Mouse (Mus musculus): ENCODE results near the gene Cd109.

The Cd109 gene

GRCm38 (mm10) chr9:78615401-78616021 lies at the start of gene Cd109:
Gene Cd109, plus strand, starts transcription at chr9:78615546.
- no peak for DNase-seq (ENCODE audit: low read depth, low spot score)

GRCm38 (mm10) chr9:78569934-78570333 lies 45.4 kb upstream of the Cd109 start:
- DNase-seq (ENCODE audit: low read depth, low spot score), result no peak

- no peak for DNase-seq (ENCODE audit: low read depth, low spot score)
Observed at GRCm38 (mm10) chr9:78576466-78576865, 38.9 kb upstream of the Cd109 start.

GRCm38 (mm10) chr9:78578824-78579223 lies 36.5 kb upstream of the Cd109 start:
- DNase-seq (ENCODE audit: low read depth, low spot score), result no peak

GRCm38 (mm10) chr9:78579644-78580396 lies 35.5 kb upstream of the Cd109 start:
- no peak for DNase-seq (ENCODE audit: low read depth, low spot score)

GRCm38 (mm10) chr9:78587218-78587883 lies 28.0 kb upstream of the Cd109 start:
- no peak for DNase-seq (ENCODE audit: low read depth, low spot score)

- DNase-seq (ENCODE audit: low read depth, low spot score), result peak; percentile 96
Observed at GRCm38 (mm10) chr9:78587914-78588313, 27.4 kb upstream of the Cd109 start, which contains the start of gene Slc17a5. Gene Slc17a5, minus strand, starts transcription at chr9:78588041.

- DNase-seq (ENCODE audit: low read depth, low spot score), result no peak
Observed at GRCm38 (mm10) chr9:78588411-78589033, 26.8 kb upstream of the Cd109 start.

GRCm38 (mm10) chr9:78590471-78590870 lies 24.9 kb upstream of the Cd109 start:
- DNase-seq (ENCODE audit: low read depth, low spot score), result no peak

GRCm38 (mm10) chr9:78595257-78595656 lies 20.1 kb upstream of the Cd109 start:
- no peak for DNase-seq (ENCODE audit: low read depth, low spot score)

- no peak for DNase-seq (ENCODE audit: low read depth, low spot score)
Observed at GRCm38 (mm10) chr9:78595769-78596555, 19.4 kb upstream of the Cd109 start.

GRCm38 (mm10) chr9:78596834-78597233 lies 18.5 kb upstream of the Cd109 start:
- DNase-seq (ENCODE audit: low read depth, low spot score), result peak; percentile 50

- no peak for DNase-seq (ENCODE audit: low read depth, low spot score)
Observed at GRCm38 (mm10) chr9:78599927-78600326, 15.4 kb upstream of the Cd109 start.

- DNase-seq (ENCODE audit: low read depth, low spot score), result no peak
Observed at GRCm38 (mm10) chr9:78601046-78601730, 14.2 kb upstream of the Cd109 start.

GRCm38 (mm10) chr9:78614201-78614600 lies 1.1 kb upstream of the Cd109 start:
- DNase-seq (ENCODE audit: low read depth, low spot score), result no peak

- no peak for DNase-seq (ENCODE audit: low read depth, low spot score)
Observed at GRCm38 (mm10) chr9:78619285-78619684, 3.9 kb downstream of the Cd109 start.

- no peak for DNase-seq (ENCODE audit: low read depth, low spot score)
Observed at GRCm38 (mm10) chr9:78623301-78623747, 8.0 kb downstream of the Cd109 start.

GRCm38 (mm10) chr9:78629991-78630390 lies 14.6 kb downstream of the Cd109 start:
- no peak for DNase-seq (ENCODE audit: low read depth, low spot score)

- no peak for DNase-seq (ENCODE audit: low read depth, low spot score)
Observed at GRCm38 (mm10) chr9:78631755-78632434, 16.5 kb downstream of the Cd109 start.

GRCm38 (mm10) chr9:78633976-78634375 lies 18.6 kb downstream of the Cd109 start:
- DNase-seq (ENCODE audit: low read depth, low spot score), result no peak

Data from CD4-positive helper T cell, adult 2 months (primary cell).